Mouse (Mus musculus): Measurements from ENCODE around the gene Necap2.

- TF ChIP-seq CTCF (IDR thresholded peaks at IDR 0.05; ENCODE audit: low read depth, low read length) (no peak), EP300 (IDR thresholded peaks at IDR 0.05; ENCODE audit: insufficient read depth, low read depth, low read length) (no peak), POLR2A (IDR thresholded peaks at IDR 0.05; ENCODE audit: insufficient read depth, low read length) (no peak)
These were observed 57.1 kb downstream of the Necap2 start for GRCm38 (mm10) chr4:141020811-141021613.

All from ES-Bruce4 (cell line).